Mouse (Mus musculus) heart, embryonic 14.5 days (tissue): ENCODE measurements around the gene Mpp6. TPM values are rescaled to one million over a fixed set of nuclear protein-coding genes. Genes with fewer than 3 reads are reported as not detected.
A peak's percentile ranks its signal among the peaks of the same experiment; 100 is the strongest.

Source experiments
- ATAC-seq: fragments of 200-750 bp; cut with Nextera tagmentation; 2 replicates; pipeline ENCODE4 v1.8.0; 2017; ENCODE audit warnings: low read depth, moderate TSS enrichment; ENCODE audit not compliant: insufficient number of reproducible peaks, insufficient read depth, low FRiP score
- H3K27ac ChIP-seq, 2 experiments: fragments of 200-500 bp in 1 of 2; fragments of 300-500 bp in 1 of 2; sonication (generic) in 1 of 2; replicated peaks in 1 of 2; 2 replicates each; pipeline ENCODE4 v1.5.1; 2012 to 2014; ENCODE audit warnings: low read depth in 2 of 2, low read length in 2 of 2, control low read depth in 1 of 2, mild to moderate bottlenecking in 1 of 2, mixed read lengths in 1 of 2; ENCODE audit not compliant: control insufficient read depth in 1 of 2, insufficient read depth in 1 of 2
- H3K27me3 ChIP-seq: fragments of 300-500 bp; sonication (generic); 2 replicates; pipeline ENCODE4 v1.6.1; 2014; ENCODE audit warnings: mild to moderate bottlenecking, low read length, control low read depth; ENCODE audit not compliant: control insufficient read depth, insufficient read depth
- H3K36me3 ChIP-seq: fragments of 300-500 bp; sonication (generic); 2 replicates; pipeline ENCODE4 v1.6.1; 2014; ENCODE audit warnings: mild to moderate bottlenecking, control low read depth, low read length, mixed read lengths; ENCODE audit not compliant: control insufficient read depth, insufficient read depth
- H3K4me1 ChIP-seq, 2 experiments: fragments of 200-500 bp in 1 of 2; fragments of 300-500 bp in 1 of 2; sonication (generic) in 1 of 2; 2 replicates each; pipeline ENCODE4 v1.6.1; 2012 to 2014; ENCODE audit warnings: low read length in 2 of 2, control low read depth in 1 of 2, mixed read lengths in 1 of 2; ENCODE audit not compliant: control insufficient read depth in 2 of 2, insufficient read depth in 2 of 2
- H3K4me2 ChIP-seq: fragments of 300-500 bp; sonication (generic); 2 replicates; pipeline ENCODE4 v1.6.1; 2014; ENCODE audit warnings: mild to moderate bottlenecking, low read length
- H3K4me3 ChIP-seq, 2 experiments: fragments of 200-500 bp in 1 of 2; fragments of 300-500 bp in 1 of 2; sonication (generic) in 1 of 2; 2 replicates each; pipeline ENCODE4 v1.5.1; 2012 to 2014; ENCODE audit warnings: low read length in 2 of 2, mild to moderate bottlenecking in 2 of 2, control low read depth in 1 of 2, low read depth in 1 of 2, moderate library complexity in 1 of 2; ENCODE audit not compliant: control insufficient read depth in 1 of 2, insufficient read depth in 1 of 2
- H3K9ac ChIP-seq: fragments of 300-500 bp; sonication (generic); 2 replicates; pipeline ENCODE4 v1.6.1; 2014; ENCODE audit warnings: mild to moderate bottlenecking, low read length
- H3K9me3 ChIP-seq: fragments of 300-500 bp; sonication (generic); 2 replicates; pipeline ENCODE4 v1.6.1; 2016; ENCODE audit warnings: low read length, control low read depth; ENCODE audit not compliant: control insufficient read depth
- WGBS: fragments of 180-500 bp; shearing (Covaris S2); extraction: QIAGEN DNeasy Blood & Tissue Kit; methylation state at CpG from one replicate; pipeline ENCODE4 v1.1.7; 2014; 5-methylcytosine and 5-hydroxymethylcytosine counted together
- polyA plus RNA-seq: library from polyadenylated mRNA; unstranded; fragments of >200 nt; fragmentation: Nextera tagmentation; extraction: Ambion mirVana; gene quantifications from 2 replicates; pipeline ENCODE4 v1.2.1, GENCODE M21; 2014

The Mpp6 gene
- polyA plus RNA-seq, 1 experiment from 2014 or later: 77.8 TPM

DNA sequence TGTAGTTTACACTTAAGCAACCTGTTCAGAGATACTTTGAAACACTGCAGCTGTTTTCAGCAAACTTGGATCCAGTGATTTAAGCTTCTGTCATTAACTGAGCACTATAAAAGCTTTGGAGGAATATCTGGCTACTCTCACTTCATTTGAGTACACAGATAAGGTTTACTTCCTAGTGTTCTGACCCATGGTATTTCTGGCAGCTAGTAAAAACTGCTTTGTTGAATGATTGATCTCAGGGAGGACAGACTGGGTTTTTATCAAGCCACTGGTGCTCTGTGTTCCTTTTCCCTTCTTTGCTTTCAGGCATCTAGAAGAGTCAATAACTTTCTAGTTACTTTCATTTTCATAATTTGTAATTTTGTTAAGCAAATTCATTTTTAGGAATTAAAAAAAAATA, 79.3 kb downstream of the Mpp6 start:
- Histone ChIP-seq H3K36me3 (peaks cover 25% of the 10 kb centered on the region), H3K4me1 (peaks cover 0 to 24% of the 10 kb centered on the region in 2 experiments; a peak in 3 of 4 replicates), H3K4me3 (no peak overlapping the region), H3K9ac (no peak overlapping the region), H3K27me3 (no peaks in the 10 kb centered on the region), H3K4me2 (0 out of 2 replicates have a peak overlapping the region, but pooled peaks have one; percentile 7), H3K9me3 (no peaks in the 10 kb centered on the region), H3K27ac (peak overlapping the region in 1 of 2 experiments; percentile 29; a peak in 2 of 4 replicates)
- no peak for ATAC-seq

DNA sequence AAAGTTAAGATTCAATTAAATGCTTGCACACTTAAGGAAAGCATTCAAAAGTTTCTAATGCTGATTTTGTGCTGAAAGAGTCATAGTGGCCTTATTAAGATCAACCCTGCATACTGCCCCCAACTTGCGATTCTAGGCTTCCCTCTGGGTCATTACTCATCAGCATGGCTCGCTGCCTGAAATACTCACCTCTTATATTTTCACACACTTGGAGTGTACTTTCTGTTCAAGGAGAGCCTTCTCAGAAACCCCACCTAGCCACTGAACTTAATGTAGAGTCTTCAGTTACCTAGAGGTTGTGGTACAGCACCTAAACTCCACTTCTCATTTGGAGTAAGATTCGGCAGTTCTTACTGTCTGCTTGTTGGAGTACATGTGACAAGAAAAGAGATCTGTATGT, 81.6 kb downstream of the Mpp6 start:
- Histone ChIP-seq H3K4me3 (no peak overlapping the region), H3K4me1 (peaks cover 0 to 24% of the 10 kb centered on the region in 2 experiments; a peak in 3 of 4 replicates), H3K27ac (no peak overlapping the region), H3K36me3 (peaks cover 16% of the 10 kb centered on the region), H3K9ac (no peak overlapping the region), H3K4me2 (no peak overlapping the region), H3K9me3 (no peaks in the 10 kb centered on the region), H3K27me3 (no peaks in the 10 kb centered on the region)
- 88% methylated on average over 3 of the region's 3 CpGs for WGBS
- ATAC-seq: no peak

DNA sequence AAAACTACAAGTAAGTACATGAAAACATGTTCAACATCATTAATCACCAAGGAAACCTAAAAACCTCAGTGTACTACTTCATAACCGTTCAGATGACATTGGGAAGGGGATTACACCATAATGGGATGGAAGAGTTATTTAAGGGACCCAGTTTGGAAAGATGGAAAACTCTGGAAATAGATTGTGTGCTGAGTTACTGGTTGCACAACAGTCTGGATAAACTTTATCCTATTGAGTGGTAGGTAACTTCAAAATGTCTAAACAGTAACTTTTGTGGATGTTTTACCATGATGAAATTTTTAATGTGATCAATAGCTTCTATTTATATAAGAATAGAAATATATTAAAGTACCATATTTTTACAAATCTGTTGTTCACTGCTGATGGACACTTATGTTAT, 82.1 kb downstream of the Mpp6 start:
- Histone ChIP-seq H3K4me2 (no peak overlapping the region), H3K36me3 (peaks cover 16% of the 10 kb centered on the region), H3K4me3 (no peak overlapping the region), H3K9ac (no peak overlapping the region), H3K27ac (no peak overlapping the region), H3K27me3 (no peaks in the 10 kb centered on the region), H3K4me1 (peaks cover 0 to 24% of the 10 kb centered on the region in 2 experiments; a peak in 3 of 4 replicates), H3K9me3 (no peaks in the 10 kb centered on the region)
- no peak for ATAC-seq
- WGBS: 73% methylated on average over 1 of the region's 1 CpGs

DNA sequence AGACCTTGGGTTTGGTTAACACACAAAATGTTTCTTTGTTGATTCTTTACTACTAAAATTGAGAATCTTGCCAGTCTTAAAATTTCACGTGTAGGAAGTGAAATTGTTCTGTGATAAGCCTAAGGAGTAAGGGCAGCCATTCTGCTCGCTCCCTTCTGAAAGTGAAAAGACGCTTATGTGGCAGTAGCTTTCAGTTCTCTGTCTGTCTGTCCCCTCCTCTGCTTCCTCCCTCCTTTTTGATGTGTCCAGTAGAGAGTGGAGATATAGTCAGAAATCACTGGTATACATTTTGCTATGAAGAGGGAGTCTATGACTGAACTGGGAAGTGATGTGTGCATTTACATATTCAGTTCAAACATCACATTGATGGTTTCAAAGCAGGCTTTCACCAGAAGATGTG, 82.8 kb downstream of the Mpp6 start:
- 73% methylated on average over 3 of the region's 3 CpGs for WGBS
- no peak overlapping the region for H3K9ac ChIP-seq

DNA sequence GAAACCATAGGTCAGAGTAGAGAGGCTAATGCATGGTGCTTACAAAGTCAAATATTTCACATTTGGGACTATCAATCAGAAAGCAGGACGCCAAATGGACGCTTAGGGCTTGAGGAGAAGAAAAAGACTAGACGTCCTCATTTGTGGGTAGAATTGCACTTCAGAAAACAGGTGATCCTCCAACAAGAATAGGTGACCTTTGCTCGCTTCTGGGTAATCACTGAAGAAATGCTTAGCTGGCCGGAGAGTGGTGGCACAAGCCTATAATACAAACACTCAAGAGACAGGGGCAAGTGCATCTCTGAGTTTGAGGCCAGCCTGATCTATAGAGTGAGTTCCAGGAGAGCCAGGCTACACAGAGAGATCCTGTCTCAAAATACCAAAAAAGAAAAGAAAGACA, 83.8 kb downstream of the Mpp6 start:
- H3K9ac ChIP-seq: no peak overlapping the region
- 84% methylated on average over 5 of the region's 5 CpGs for WGBS
- no peak overlapping the region for H3K4me3 ChIP-seq
- no peak overlapping the region for H3K27ac ChIP-seq
- H3K36me3 ChIP-seq: peaks cover 24% of the 10 kb centered on the region
- no peaks in the 10 kb centered on the region for H3K27me3 ChIP-seq
- no peak overlapping the region for H3K4me2 ChIP-seq
- H3K9me3 ChIP-seq: no peaks in the 10 kb centered on the region
- ATAC-seq: no peak
- H3K4me1 ChIP-seq: peaks cover 0 to 14% of the 10 kb centered on the region in 2 experiments; a peak in 2 of 4 replicates

More for the DNA sequence above, 82.8 kb downstream of the Mpp6 start:
- peaks cover 17% of the 10 kb centered on the region for H3K36me3 ChIP-seq
- no peak overlapping the region for H3K27ac ChIP-seq
- no peak overlapping the region for H3K4me3 ChIP-seq
- H3K4me1 ChIP-seq: peaks cover 0 to 24% of the 10 kb centered on the region in 2 experiments; a peak in 3 of 4 replicates
- no peak for ATAC-seq
- no peak overlapping the region for H3K4me2 ChIP-seq
- H3K27me3 ChIP-seq: no peaks in the 10 kb centered on the region
- H3K9me3 ChIP-seq: no peaks in the 10 kb centered on the region

DNA sequence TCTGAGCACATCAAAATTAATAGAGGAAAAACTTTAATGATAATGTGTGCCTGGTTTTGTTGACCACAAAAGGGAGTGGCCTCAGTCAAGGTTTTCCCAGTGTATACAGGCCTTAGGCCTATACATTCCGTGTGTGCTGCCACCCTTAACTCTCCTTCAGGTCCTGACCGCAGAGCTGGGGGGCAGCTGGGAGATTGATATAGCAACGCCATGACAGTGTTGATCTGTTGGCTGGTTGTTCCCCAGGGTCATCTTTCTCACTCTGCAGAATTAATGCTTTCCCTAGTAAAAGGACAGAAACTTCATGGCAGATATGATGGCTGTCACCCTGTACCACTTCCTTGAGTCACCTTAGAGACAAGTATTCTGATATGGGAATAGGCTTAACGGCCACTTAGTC, 94.3 kb downstream of the Mpp6 start:
- no peak for ATAC-seq
- Histone ChIP-seq H3K27ac (no peak overlapping the region), H3K4me3 (no peak overlapping the region), H3K27me3 (no peaks in the 10 kb centered on the region), H3K4me1 (no peaks in the 10 kb centered on the region), H3K4me2 (no peak overlapping the region), H3K9ac (no peak overlapping the region), H3K9me3 (no peaks in the 10 kb centered on the region), H3K36me3 (peaks cover 12% of the 10 kb centered on the region; the same call in 1 of the 2 replicates)
- WGBS: 85% methylated on average over 4 of the region's 4 CpGs

DNA sequence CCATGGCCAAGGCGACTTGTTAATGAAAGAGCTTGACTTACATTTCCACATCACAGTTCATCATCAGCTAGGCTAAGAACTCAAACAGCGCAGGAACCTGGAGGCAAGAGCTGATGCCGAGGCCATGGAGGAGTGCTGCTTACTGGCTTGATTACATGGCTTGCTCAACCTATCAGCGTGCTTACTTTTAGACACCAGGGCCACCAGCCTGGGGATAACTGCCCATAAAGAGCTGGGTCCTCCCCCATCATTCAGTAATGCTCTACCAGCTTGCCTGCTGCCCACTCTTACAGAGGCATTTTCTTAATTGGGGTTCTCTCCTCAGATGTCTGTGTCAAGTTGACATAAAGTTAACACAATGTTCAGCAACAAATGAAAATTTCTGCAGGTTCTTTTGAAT, 95.1 kb downstream of the Mpp6 start:
- ATAC-seq: no peak
- Histone ChIP-seq H3K4me3 (no peak overlapping the region), H3K27ac (no peak overlapping the region), H3K27me3 (no peaks in the 10 kb centered on the region), H3K9ac (no peak overlapping the region), H3K36me3 (peaks cover 11% of the 10 kb centered on the region; the same call in 1 of the 2 replicates), H3K4me2 (no peak overlapping the region), H3K9me3 (no peaks in the 10 kb centered on the region), H3K4me1 (no peaks in the 10 kb centered on the region)
- WGBS: 88% methylated on average over 4 of the region's 4 CpGs

DNA sequence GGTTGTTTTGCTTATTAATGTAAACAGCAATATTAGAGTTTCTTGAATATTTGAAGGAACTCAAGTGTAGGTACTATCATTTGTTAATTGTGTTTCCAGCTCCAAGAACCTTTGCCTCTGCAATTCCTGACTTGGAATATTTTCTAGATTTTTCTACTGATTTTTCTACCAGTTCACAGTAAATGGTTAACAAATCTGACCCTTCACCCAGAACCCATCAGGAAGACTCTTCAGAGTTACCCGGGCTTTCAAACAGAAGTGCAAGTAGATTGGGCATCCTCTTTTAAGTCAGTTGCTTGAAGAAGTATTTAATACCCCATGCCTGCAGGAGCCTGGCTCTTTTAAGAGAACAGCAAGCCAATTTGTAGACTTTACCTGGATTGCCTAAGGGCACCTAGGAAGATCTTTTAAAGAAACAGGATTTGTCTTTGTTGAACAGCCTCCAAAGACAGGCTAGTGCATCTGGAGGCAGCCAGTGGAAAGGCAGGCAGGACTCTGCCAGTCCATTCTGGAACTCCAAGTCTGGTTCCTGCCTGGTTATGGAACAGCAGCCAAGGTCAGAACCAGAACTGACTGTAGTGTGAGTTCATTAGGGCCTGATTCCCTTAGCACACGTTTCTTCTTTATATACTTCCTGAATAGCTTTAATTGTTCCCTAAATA, 104.8 kb downstream of the Mpp6 start:
- H3K4me1 ChIP-seq: no peaks in the 10 kb centered on the region
- 47% methylated on average over 2 of the region's 2 CpGs for WGBS
- no peaks in the 10 kb centered on the region for H3K36me3 ChIP-seq
- H3K9me3 ChIP-seq: no peaks in the 10 kb centered on the region
- H3K27ac ChIP-seq: no peak overlapping the region
- H3K4me2 ChIP-seq: no peak overlapping the region
- H3K9ac ChIP-seq: no peak overlapping the region
- no peak overlapping the region for H3K4me3 ChIP-seq
- no peaks in the 10 kb centered on the region for H3K27me3 ChIP-seq
- ATAC-seq: no peak
